Mouse (Mus musculus) WW6 (cell line): Measurements from ENCODE around the gene Epb41l2.

Experiments
- DNase-seq: peaks from one replicate; pipeline ENCODE4 v3.0.0-alpha.2; 2013; ENCODE audit warnings: low read depth, low spot score

The Epb41l2 gene

DNA sequence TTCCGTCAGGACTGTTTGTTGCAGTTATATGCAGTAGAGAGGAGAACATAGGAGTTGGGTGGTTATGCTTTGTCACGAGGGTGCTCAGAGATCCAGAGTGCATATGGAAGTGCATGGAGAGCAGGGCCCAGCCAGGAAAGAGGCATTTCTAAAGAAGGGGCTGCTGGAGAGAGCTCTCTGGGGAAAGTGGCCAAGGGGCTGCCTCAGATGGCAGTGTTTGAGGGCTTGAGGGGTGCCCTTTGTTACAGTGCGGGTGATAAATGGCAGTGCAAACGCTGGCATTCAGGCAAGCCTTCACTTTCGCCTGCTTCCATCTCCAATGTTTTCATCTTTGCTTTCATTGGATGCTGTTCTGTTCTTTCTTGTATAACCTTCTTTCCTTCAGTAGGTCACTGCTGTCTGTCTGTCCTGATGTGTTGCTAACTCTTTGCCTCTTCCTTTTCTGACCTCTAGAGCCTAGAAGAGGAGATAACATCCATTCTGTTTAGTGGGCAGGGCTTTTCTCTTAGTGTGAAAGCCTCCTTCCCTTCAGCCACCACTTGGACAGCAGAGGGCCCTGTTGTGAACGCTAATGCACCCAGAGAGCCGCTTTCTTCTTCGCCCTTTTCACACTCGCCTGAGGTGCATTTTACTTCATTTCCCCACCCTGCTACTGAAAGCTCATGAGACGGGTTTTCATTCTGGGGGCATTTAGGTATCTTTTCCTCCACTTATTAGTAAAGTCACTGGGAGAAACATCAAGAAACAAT is 139.9 kb downstream of the Epb41l2 start:
- no peak for DNase-seq

DNA sequence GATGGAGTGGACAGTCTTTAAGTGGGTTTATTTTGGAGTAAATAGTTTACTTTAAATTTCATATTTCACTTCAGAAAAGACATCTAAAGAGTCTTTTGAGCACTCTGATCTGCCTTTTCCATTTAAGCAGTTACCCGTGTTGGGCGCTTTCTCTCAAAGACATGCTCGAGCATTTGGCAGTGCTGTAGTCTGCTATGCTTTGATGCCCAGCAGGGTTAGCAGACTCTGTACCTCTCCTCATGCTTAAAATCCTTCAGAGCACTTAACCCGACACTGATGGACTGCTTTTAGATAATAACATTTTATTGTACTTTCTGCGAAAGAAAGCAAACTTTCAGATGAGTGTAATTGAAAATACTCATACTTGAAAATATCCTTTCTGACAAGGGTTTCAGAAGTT is 143.7 kb downstream of the Epb41l2 start:
- DNase-seq: no peak

DNA sequence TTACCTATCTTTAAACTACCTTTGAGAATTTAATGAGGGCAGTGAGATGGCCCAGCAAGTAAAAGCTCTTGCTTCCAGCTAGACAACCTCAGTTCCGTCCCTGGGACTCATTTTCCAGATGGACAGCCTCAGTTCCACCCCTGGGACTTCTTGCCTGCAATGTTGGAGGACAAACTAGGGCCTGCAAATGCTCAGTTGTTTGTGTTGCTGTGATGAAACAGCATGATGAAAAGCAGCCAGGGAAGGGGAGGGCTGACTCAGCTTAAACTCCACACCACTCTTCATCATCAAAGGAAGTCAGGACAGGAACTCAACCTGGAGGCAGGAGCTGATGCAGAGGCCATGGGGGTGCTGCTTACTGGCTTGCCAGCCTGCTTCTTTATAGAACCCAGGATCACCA is 154.2 kb downstream of the Epb41l2 start:
- no peak for DNase-seq

DNA sequence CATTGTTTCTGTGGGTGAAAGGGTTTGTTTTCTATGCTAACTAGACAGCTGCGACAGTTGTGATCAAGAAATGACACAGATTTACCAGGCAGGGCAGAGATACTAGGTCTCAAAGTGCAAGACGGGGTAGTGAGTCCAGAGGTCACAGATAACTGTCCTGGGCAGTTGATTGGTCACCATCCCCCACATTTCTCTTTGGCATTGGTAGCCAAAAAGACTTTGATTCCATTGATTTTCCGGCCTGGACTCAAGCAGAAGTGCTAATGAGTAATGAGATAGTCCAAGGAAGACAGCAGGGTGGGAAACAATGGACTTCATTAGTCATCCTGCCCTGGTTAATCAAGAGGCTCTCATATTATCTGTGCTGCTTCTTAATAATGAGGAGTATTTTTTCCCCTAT is 160.4 kb downstream of the Epb41l2 start:
- no peak for DNase-seq

DNA sequence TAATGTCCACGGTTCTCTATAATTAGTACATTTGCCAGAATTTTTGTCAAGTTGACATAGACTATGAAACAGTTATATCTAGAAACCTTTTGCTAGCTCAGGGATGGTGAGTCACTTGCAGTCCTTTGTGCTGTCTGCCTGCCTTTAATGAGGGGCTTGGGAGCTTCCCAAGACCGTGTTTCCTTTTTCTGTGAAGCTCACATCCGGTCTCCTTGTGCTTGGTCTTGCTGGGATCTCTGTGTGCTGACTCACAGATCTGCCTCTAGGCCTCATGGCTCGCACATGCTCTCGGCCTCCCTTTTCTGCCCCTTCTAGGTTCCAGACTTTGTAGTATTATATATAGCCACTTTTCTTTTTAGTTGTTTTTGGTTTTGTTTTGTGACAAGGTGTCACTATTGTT is 160.8 kb downstream of the Epb41l2 start:
- no peak for DNase-seq

DNA sequence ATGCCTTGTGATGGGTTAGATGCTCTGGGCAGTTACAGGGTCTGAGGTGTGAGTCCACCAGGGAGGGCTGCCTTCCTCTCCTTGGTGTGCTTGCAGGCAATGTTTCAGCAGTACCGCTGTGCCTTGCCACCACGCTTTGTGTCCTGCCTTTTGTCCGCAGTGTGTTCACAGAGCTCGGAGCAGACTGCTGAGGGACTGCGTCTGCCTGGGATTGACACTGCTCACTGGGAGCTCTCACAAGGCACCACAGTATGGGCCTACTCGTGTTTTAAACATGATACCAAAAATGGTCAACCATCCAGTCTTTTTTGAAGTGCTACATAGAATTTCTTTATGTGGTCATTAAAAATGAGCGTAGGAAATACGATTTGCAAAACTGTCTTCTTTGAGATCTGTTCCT is 164.1 kb downstream of the Epb41l2 start:
- DNase-seq: no peak

DNA sequence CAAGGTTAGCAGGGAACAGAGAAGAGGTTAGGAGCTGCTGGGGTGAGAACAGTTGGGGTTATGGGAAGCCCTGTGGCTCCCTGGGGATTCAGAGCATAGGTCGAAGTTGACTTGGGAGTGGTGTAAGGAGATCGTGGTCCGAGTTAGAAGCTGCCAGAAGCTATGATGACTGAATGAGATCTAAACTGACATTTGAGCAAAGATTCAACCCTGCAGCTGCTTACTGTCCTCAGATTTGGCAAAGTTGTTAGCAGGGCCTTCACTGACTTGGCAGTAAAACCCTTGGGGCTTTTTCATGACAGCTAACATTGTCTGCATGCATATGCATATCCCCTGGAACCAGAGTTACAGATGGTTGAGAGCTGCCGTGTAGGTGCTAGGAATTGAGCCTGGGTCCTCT is 166.6 kb downstream of the Epb41l2 start:
- no peak for DNase-seq

DNA sequence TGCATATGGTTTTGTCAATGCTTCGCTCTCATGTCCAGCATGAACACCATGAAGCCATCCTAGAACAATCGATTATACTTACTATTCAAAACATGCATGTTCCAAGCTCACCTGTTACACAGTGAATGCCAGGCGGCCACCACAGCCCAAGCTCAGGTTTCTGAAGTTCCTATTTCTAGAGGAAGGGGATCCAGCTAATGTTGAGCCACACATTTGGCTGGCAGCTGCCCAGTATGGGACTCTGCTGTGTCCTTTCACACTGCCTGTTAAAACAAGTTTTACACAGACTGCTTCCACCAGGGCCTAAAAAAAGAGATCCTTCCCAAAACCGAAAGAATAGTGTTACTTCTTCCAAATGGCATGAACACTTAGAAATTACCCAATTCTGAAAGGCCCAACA is 167.0 kb downstream of the Epb41l2 start:
- DNase-seq: no peak

DNA sequence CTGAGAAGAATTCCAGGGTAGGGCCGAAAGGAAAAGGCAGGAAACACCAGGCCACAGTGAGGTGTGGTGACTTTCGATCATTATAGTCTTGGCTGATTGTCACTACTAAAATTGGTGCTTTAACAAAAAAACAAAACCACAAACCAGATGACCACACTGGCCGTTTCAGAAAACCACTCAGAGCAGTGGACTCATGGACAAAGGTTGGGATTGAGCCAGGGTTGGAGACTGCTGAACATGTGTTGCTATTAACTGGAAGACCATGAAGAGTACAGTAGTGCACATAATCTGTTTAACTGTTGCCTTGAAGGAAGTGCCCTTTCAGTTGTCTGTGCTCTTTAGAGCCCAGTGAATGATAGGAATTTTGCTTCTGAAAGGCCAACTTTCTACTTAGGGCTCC is 167.5 kb downstream of the Epb41l2 start:
- DNase-seq: no peak

DNA sequence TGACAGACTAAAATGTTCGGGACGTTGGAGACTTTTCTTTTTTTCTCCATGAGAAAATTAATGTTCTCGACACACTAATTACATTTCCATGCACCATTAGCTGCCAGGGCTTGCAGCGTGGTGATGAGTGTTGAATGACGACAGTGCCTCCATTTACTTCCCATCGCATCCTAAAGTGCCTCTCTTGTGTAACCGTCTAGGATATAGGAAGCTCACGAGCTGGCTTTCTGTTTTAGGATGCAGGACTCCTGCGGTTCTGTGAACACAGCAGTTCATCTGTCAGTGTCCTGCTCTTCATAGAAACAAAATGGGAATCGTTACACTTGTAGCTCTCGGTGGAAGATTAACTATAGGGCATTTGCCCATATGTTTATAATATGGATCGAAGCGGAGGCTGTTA is 171.7 kb downstream of the Epb41l2 start:
- no peak for DNase-seq

DNA sequence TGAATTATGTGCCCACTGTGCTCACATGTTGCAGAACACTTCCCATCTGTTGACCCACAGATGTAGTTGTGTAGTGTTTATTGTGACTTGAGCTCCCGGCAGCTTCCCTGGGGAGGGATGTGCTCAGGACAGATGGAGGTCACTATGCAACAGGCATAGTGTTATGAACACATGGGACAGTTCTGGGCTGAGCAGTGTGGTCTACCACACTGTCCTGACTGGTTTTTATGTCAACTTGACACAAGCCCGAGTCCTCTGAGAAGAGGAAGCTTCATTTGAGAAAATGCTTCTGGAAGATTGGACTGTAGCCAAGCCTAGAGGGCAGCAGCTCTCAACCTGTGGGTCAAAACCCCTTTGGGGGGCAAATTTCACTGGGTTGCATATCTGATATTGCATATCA is 173.5 kb downstream of the Epb41l2 start:
- DNase-seq: no peak

DNA sequence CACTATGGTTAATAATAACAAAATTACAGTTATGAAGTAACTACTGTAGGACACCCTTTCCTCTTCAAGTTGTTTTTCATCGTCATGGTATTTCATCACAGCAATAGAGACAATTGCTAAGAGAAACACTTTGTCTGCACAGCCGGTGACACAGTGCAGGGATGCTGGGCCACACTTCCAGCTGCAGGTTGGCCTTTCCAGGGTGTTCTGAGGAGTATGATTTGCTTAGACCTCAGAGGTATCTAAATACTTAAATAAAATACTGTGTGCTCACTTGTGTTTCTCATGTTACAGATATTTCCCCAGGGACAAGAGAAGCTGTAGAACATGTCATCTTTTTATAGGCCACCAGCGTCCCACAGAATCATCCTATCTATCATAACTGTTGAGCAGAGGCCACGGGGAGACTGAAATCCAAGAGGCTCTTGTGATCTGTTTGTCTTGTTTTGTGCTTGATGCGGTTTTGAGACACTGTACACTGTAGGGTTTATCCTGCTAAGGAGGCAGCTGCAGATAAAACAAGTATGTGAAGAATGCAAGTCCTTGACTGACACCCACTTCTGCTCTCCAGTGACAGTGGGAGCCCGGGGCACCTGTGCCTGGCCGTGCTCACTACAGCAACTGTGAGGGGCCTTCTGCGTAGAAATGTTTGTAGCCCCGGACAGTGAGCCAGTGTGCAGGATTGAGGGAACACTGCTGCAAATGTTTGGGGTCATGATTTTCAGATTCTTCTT is 174.1 kb downstream of the Epb41l2 start:
- no peak for DNase-seq

DNA sequence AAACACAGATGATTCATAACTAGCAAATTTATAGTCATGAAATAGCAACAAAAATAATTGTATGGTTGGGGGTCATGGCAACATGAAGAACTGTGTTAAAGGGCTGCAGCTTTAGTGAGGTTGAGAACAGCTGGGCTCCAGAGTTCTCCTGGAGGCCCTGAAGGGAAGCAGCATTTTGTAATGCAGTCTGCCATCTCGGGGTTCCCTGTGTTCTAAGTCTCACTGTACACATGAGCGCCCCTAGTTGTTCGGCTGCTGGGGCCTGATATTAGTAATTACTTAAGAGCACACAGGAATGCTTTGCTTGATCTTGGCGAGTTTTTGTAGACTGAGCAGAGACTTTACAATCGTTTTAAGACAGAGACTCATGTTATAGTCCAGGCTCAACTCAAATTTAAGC is 174.9 kb downstream of the Epb41l2 start:
- no peak for DNase-seq

DNA sequence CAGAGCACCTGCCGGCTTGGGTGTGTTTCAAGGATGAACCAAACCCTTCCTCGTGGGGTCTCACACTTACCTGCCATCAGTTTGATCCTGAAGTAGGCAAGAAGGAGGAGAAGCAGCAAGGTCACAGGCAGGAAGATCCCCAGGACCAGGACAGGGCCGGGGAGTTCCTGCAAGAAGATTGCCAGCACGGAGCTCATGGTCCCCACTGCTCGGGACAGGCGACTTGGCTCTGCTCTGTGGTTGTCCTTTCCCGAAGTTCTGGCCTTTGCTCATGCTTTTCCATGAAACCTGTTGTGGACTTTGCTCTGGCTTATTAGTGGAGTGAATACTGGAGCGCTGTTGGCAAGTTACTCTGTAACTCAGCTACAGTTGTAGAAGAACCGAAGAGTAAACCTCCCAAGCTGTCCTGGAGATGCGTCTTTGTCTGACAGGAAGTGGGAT is 176.3 kb downstream of the Epb41l2 start, which contains the start of gene Smlr1:
Gene Smlr1, minus strand, starts transcription at position 377 of the 441 bp plus-strand sequence.
- no peak for DNase-seq

DNA sequence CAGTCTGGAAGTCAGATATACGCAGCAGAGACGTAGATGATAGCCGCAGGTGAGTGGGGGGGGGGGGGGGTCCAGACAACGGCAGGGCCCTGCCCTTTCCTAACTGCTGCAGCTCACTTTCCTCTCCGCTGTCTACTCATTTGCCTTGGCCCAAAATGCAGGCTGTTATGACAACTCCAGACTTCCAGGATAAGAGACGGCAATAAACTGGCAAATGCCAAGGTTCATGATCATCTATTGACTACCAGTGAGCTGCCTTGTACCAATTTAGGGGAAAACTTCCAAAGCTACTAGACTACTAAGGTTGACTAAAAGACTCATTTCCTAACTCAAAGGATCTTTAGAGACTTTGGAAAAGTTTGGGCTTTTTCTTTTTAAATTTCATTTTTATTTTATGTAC is 177.0 kb downstream of the Epb41l2 start:
- no peak for DNase-seq

DNA sequence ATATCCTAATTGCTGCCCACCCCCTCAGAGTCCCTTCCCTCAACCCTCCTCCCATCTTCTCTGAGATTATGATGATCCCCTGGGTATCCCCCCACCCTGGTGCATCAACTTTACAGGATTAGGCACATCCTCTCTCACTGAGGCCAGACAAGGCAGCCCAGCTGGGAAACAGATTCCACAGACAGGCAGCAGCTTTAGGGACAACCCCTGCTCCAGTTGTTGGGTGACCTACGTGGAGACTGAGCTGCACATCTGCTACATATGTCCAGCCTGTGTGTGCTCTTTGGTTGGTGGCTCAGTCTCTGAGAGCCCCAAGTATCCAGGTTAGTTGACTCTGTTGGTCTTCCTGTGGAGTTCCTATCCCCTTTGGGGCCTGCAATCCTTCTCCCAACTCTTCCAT is 179.1 kb downstream of the Epb41l2 start:
- no peak for DNase-seq

DNA sequence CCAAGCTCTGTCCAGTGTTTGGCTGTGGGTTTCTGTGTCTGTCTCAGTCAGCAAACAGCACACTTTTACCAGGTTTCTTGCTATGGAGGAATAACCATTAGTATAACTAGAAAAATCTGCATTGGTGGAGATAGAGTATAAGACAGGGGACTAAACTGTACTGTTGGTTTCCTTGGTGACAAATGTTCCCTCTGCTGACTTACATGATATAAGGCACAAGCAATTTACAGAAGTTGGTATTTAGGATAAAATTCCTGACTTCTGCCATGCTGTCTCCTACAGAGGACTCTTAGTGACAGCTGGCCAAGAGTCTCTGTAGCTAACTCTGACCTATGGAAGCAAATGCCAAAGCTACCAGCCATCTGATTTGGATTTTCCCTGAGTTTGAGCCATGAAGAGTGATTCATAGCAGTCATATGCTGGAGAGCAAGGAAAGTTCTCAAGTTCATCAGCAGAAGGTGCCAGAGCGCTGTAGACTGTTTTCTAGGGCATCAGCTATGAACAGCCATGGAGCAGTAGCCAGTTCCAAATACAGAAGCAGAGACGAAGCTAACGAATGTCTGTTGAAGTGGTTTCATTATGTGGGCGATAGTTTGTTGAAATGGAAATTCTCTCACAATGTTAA is 179.7 kb downstream of the Epb41l2 start:
- DNase-seq: no peak

DNA sequence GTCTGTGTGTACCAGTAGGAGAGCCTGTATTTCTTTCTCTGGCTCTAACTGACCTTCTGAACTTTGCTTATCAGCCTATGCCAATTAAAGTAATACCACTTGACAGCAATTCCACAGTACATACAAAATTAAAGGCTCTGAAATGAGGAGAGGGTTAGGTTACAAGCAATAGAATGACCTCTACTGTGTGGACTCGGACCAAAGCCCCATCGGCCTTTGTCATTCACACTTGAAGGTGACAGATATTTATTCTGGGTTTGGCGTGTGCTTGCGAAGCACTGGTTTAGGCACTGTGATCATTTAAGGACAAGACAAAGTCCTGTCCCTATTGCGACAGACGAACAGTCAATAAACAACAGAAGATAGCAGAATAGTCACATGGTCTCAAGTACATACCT is 180.2 kb downstream of the Epb41l2 start:
- no peak for DNase-seq

DNA sequence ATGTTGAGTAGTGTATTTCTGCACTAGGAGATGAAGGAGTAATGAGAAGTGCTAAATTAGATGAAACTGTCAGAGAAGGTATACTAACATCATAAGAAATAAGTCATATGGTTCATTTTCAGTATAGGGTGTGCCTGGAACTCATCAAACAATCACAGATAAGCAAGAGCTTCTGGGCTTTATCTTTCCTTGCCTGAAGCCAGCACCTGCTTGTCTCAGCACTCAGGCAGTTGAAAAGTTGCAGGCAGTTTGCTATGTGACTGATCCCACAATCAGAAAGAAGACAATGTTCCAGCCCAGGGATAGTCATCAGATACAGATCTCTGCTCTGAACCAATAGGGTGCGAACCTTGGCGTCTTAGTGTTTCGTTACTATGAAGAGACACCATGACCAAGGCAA is 181.5 kb downstream of the Epb41l2 start:
- DNase-seq: no peak

DNA sequence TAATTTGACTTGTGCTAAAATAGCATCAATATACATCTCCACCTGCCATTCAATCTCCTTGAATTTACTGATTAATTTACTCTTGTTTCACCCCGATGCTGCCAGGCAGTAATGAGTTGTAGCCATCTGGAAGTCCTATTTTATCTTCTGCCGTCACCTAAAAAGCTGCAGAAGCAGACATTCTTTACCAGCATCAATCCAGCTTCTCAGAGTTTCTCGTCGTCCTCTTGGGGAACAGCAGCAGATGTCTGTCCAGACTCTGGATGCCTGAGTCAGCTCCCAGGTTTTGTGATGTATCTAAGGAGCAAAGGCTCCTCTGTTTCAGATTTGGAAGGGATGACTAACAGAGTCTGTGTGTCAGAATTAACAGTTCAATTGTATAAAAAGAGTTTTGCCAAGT is 193.3 kb downstream of the Epb41l2 start:
- DNase-seq: no peak

DNA sequence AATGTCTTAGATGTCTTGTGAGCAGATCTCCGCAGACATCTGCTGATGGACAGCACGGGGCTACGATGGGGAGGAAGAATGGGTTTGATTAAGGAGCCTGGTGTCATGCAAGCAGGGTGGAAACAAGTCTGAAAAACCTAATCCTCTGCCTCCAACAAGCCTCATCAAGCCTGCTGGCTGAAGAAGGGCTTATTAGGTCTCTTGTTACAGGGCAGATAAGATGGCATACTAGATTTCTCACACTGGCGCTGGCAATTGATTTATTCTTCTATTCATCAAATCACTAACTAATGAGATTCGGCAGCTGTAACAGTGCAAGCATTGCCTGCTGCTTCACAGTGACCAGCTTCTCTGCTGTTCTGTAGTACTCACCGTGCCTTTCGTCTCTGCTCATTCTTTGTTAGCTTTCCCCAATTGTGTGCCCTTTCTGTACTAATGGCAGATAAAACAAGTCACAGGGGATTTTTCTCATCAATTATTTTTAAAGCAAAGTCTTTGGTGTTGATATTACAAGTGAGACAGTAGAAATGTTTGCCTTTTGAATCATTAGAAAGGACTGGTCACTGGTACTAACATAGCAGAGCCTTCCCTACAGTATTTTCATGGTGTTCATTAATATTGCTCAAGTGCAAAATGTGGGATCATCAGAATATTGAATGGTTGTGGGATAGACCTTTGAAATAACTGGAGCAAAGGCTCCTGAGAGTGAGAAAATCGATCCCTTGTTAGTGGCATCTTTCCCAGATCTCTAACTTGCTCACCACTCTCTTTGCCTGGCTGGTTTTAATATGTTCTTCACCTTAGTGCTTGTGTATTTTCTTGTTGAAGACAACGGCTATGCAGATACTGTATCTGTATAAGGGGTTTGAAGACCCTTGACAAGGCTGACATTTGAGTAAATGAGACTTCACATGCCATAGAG is 212.0 kb downstream of the Epb41l2 start:
- DNase-seq: no peak
